Mouse (Mus musculus): Measurements from ENCODE around the gene Card10. TPM values are rescaled to one million over a fixed set of nuclear protein-coding genes. Genes with fewer than 3 reads are reported as not detected.

The Card10 gene
- total RNA-seq, 2 experiments from 2014 or later, result 3.9 to 4.2 TPM

DNA sequence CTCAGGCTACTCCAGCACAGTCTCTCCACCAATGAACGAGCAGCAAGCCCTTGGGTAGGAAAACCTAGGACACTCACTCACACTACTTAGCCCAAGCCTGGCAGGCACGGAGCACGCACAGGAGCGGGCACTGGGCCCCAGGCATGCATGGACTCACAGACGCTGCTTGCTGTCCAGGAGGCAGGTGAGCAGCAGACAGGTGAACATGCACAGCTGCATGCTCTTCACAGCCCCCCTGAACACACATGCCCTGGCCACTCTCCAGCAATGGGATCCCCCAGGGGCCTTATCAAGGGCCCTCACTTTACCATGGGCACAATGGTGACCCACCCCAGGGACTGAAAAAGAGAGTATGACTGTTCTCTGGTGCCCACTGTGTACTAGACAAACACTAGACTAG, 23.2 kb downstream of the Card10 start:
- DNase-seq (ENCODE audit: low spot score in 2 of 2), result no peak
- intact Hi-C loops (cut with DNase I), result no loop called here

DNA sequence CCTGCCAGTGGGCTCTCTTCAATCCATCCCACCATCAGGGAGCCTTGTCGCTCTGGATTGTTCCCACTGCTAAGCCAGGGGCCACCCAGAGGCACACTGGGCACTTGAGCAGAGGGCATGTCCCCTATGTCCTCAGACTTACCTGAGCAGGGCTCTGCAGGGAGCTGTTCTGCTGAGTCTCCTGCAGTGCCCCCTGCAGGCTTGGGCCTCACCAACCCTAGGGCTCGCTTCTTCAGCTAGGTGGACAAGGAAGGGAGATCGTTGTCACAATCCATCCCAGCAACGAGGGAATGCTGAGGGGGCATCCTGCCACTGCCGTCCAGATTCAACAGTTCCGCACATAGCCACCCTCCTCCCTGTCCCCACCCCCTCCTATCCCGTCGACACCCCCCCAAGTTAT, 23.6 kb downstream of the Card10 start:
- intact Hi-C loops (cut with DNase I), result no loop called here
- DNase-seq (ENCODE audit: low spot score in 2 of 2), result no peak

DNA sequence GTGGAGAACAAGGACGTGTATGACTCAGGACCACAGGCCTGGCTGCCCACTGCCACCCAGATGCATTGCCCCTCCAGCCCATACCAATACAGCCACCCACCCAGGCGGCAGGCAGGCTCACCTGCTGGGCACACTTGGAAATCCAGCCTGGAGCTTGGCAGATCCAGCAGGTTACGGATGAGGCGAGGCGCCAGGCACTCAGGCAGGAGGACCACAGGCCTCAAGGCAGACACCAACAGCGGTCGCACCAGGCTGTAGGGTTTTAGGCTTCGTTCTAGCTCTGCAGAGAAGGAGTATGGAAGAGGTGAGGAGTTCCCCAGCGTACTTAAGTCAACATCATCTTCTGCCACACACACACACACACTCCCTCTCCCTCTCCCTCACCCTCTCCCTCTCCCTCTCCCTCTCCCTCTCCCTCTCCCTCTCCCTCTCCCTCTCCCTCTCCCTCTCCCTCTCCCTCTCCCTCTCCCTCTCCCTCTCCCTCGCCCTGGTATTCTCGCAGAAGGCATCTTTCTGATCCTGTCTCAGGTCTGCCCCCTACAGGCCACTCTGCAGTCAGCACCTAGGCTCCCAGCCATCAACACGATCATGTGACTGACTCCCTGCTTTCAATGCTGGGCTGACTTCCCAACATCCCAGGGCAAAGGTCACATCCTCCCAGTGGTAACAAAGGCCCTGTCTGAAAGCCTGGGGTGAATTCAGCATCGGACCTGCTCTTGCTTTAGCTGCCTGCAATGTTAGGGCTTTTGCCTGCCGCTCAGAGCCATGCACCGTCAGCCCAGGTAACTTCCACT, 24.6 kb downstream of the Card10 start:
- peak; percentile 87 to 91 for DNase-seq (ENCODE audit: low spot score in 2 of 2)
- intact Hi-C loops (cut with DNase I), result no loop called here

DNA sequence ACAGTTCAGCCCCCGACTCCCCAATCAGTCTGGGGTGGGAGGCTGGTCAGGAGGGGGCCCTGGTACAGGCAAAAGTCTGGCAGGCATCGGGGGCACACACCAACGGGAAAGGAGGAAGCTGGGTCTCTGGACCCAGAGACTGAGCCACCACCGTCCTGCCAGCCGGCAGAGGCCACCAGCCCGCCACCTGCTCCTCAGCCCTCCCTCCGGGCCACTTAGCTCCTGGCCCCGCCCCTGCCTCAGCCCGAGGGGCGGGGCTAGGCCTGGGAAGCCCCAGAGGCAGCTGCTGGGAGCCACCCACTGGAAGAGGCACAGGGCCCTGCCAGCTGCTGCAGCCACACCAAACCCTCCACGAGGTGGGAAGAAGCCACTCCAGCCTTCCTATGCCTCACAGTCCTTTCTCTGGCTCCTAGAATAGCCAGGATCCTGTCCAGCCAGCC, 29.5 kb downstream of the Card10 start, which contains the start of gene Mfng:
Gene Mfng (minus strand): TSS at position 186 of the 440 bp plus-strand sequence.
- DNase-seq (ENCODE audit: low spot score in 2 of 2), result peak; percentile 30 to 46
- intact Hi-C loops (cut with DNase I), result no loop called here

DNA sequence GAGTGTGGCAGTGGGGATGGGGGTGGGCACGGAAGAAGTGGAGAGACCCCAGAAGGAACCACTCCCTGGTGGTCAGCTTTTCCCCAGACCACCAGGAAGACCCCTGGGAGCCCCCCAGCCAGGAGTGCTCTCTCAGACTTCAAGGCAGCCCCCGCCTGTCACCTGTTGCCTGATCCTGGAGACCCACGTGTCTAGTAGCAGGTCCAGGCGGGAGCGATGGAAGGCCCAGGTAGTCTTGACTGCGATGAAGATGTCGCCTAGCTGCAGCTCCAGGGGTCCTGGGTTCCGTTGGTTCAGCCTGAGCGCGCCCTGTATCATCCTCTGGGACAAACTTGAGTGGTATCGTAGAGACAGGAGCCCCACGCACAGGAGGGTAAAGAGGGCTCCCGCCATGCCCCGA, 30.0 kb downstream of the Card10 start:
- no peak for DNase-seq (ENCODE audit: low spot score in 2 of 2)
- intact Hi-C loops (cut with DNase I), result no loop called here

DNA sequence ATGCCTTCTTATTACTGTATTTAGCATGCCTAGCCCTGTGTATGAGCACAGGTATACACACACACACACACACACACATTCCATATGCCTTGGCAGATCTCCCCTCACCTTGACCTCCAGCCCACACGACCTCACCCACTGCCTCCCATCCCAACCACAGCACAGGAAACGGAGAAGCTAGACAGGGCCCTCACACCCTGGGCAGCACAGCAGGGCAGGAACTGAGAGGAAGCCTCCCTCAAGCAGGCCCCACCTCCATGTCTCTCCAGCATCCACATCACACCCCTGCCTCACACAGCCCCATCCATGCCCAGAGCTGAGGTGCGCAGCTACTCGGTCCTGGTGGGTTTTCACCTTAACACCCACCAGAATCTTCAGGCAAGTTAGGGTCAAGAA, 30.5 kb downstream of the Card10 start:
- intact Hi-C loops (cut with DNase I), result no loop called here
- no peak for DNase-seq (ENCODE audit: low spot score in 2 of 2)

DNA sequence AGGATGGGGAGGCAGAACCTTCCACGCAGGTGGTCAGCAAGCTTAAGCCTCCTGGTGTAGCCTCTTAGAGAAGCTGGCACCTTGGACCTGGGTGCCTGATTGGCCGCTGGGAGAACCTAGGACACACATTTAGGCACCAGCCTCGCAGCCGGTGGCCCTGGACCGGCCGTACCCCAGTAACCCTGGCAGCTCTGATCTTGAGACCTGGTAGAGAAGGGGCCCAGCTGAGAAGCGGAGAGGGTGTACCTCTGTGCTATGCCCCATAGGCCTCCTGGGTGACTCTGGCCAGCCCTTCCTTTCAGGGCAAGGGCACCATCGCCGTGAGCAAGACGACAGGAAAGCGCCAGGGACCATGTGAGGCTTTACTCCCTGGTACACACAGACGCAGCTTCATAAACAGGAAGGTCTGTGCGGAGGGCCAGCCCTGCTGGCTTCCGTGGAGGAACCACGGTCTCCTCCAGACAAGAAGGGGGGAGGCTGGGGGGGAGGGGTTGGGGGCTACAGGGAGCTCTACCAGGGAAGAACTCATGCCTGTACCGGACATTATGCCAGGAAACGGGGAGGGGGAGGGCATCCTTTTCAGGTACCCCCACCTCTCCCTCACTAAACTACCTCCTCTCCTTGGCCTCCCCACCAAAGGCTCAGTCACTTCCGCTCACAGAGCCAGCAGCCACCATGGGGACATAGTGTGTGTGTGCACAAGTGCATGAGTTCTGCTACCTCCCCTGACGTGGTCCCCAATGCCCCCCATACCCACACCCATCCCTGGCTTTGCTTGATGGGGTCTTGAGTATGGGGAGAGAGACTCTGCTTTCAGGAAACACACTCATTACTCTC, 31.1 kb downstream of the Card10 start:
- peak in 1 of 2 experiments; percentile 24 for DNase-seq (ENCODE audit: low spot score in 2 of 2)
- intact Hi-C loops (cut with DNase I), result no loop called here

DNA sequence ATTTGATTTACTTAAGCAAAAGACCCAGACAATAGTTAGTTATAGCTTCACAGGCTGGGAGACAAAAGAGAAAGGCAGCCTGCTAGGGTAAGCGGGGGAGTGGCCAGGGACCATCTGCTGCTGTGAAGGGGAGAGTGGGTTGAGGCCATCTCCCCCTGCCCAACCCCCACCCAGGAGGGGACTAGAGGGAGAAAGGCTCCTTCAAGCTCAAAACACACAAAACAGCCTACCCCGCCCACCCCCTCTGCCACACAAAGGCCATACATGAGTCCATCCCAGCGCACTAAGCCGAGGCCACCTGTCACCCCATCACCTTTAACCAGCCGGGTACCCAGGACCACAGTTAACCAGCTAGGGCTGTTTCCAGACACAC, 31.9 kb downstream of the Card10 start:
- no peak for DNase-seq (ENCODE audit: low spot score in 2 of 2)
- intact Hi-C loops (cut with DNase I), result no loop called here

DNA sequence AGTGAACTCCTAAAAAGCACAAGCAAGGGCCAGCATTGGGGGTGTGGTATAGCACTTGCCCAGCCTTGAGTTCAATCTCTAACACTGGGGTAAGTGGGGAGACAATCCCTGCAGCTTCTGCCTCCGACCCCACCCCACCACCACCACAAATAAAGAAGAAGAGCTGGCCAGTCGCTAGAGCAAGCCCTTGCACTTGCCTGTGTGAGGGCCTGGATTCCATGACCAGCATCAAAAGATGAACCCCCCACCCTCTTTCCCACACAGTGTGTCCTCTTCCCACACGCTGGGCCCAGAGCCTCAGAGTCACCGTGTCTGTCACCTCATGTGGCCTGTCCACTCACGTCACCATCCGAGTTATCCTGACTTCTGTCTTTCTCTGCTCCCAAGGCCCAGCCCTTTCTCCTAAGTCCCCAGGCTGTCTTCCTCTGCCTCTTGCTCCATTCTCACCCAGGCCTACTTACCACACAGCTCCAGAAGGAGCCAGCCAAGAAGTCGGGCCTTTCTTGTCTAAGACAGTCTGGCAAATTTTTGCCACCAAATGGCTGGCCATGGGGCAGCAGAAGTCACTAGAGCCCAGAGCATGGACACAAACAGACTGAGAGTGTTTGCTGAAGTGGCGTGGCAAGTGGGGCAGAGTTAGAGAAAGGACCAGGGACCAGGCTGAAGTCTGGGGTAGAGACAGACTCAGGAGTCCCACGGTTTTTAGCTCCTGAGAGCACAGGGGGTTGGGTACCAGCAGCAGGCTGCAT, 32.4 kb downstream of the Card10 start:
- intact Hi-C loops (cut with DNase I), result no loop called here
- no peak for DNase-seq (ENCODE audit: low spot score in 2 of 2)

DNA sequence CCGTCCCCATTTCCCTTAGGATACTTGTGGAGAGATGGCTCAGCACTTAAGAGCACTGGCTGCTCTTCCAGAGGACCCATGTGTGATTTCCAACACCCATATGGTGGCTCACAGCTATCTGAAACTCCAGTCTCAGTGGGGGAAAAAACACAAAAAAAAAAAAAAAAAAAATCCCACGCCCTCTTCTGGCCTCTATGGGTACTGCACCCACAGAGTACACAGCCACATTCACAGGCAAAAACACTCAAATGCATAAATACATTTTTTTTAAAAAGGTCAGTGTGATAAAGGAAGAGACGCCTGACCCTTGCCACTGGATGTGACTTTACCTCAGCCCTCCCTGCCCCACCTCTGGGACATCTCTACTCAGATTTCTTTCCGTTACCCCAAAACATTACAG, 33.8 kb downstream of the Card10 start:
- no peak for DNase-seq (ENCODE audit: low spot score in 2 of 2)
- intact Hi-C loops (cut with DNase I), result no loop called here

DNA sequence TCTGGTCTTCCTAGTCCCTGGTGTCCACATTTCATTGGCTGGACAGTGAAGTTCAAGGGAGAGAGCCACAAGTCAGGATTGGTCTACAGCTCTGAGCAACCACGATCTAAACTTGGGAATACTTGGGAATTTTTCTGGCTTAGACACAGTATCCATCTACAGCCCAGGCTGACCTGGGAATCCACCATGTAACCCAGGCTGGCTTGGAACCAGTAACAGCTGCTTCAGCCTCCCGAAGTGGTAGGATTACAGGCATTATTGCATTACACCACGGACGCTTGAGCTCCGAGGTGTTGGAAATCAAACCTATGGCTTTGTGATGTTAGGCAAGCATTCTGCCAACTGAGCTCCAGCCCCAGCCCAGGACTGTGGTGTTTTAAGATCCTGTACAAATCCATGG, 39.1 kb downstream of the Card10 start:
- DNase-seq (ENCODE audit: low spot score in 2 of 2), result no peak
- intact Hi-C loops (cut with DNase I), result no loop called here

DNA sequence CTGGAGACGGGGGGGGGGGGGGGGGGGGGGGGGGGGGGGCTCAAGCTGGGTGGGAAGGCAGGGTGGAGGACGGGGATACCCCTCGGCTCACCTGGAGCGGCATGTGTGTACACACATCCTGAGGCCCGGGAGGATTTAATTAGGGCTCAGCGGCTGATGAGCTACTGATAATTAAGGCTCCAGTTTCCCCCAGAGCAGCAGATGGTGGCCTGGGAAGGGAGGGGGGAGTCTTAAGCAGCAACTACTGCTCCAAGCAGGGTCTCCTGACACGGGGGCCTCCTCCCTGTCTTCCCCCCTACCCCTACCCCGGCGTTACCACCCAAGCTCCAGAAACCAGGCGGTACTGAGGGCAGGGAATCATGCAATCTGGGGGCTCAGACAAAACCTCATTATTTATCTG, 39.6 kb downstream of the Card10 start:
- intact Hi-C loops (cut with DNase I), result no loop called here
- DNase-seq (ENCODE audit: low spot score in 2 of 2), result no peak

DNA sequence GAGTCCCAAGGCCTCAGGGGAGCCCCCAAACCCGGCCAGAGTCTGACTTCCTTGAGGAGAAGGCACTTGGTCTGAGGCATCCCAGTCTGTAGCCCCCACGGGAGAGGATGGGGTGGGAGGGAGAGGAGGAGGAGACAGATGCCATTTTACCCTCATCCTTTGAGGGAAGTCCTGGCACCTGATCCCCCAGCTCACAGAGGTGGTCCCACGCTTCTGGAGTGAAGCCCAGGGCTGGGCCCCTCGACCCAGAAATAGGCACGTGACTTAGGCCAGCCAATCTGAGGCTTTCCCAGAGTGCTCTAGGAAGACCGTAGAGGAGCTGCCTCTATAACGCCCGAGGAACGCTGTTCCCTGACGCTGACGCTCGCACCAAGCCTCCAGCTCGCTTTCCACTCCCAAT, 41.7 kb downstream of the Card10 start:
- DNase-seq (ENCODE audit: low spot score in 2 of 2), result no peak
- intact Hi-C loops (cut with DNase I), result no loop called here

DNA sequence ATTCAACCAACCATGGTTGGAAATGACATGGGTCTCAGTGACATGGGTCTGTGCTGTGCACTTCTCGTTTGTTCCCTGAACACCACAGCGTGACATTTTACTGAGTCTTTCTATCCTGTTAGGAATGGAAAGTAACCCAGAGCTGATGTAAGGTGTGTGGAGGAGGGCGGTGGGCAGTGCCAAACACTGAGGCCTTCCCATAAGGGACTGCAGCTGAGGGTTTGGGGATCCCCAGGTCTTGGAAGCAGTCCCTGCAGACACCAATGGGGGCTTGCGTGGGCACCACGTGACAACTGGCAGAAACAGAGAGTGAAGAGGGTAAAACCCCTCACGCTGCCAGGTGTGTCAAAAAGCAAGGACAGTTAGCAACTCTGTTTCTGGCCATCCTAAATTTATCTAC, 44.7 kb downstream of the Card10 start:
- DNase-seq (ENCODE audit: low spot score in 2 of 2), result no peak
- intact Hi-C loops (cut with DNase I), result no loop called here

DNA sequence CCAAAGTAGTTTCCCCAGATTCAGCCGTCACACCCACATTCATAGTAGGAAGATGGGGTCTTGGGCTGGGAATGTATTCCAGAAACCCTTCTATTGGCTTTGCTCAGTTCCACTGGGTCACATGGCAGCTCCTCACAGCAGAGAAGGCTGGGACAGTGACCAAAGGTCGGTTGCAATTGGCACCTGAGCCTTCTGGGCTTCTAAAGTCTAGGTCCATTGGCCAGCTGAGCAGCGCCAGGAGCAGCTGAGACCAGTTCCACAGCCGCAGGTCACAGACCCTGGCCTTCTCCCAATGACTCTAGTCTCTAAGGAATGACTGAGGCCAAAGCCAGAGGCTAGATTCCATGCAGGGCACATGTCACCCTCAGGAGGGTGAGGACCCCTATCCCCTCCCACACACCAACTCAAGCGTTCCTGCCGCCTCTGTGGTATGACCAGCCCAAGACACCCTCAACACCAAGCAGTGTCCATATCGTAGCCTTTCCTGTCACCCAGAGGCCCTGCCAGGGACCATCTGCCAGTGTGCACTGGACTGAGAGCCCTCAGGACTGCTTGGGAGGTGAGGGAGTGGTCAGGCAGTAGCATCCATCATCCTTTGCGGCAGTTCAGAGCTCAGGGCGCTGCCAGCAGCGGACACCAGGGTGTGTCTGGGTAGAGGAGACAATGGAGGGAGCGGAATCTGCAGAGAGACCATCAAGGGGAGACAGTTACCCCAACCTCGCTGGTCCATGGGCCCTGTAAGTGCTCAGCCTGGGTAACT, 46.7 kb downstream of the Card10 start:
- intact Hi-C loops (cut with DNase I), result no loop called here
- no peak for DNase-seq (ENCODE audit: low spot score in 2 of 2)

DNA sequence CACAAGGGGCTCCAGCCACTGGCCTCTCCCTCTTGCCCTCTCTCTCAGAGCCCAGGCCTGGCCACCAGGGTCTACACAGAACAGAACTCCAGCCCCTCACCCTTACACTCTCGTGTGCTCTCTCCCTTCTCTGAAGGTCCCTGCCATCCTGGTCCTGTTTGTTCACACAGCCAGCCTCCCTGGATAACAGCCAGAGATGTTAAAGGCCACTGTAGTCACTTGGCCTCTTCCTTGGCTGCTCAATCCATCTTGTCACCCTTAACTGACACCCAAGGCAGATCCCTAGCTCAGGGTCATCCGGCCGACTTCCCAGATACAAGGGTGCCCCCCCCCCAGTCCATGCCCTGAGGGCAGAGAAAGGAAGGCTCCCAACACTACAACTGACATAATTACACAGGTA, 47.6 kb downstream of the Card10 start:
- DNase-seq (ENCODE audit: low spot score in 2 of 2), result no peak
- intact Hi-C loops (cut with DNase I), result no loop called here

DNA sequence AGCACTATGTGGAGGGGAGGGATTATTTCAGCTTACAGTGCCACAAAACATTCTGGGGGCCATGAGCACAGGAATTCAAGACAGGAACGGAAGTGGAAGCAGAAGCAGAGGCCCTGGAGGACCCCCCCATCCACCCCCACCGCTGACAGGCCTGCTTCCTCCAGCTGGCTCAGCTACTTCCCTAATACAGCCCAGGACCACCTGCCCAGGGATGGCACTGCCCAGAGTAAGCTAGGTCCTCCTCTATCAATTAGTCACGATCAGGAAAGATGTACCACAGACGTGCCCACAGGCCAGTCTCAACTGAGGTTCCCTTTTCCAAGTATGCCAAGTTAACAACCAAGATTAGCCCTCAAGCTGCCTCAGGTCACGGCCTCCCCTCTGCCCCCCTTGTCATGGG, 48.7 kb downstream of the Card10 start:
- no peak for DNase-seq (ENCODE audit: low spot score in 2 of 2)
- intact Hi-C loops (cut with DNase I), result no loop called here

DNA sequence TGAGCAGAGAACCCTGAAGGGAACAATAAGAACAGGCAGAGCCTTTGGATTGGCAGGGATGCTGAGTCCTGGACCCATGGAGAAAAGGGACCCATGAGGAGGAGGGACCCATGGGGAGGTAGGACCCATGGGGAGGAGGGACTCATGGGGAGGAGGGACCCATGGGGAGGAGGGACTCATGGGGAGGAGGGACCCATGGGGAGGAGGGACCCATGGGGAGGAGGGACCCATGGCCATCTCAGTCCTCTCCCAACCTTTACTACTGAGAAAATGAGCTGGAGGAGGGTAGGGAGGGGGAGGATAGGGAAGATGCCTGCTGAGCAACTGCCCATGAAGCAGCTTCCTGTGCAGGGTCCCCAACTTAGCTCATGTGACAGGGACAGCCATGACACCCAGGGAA, 49.9 kb downstream of the Card10 start:
- intact Hi-C loops (cut with DNase I), result no loop called here
- DNase-seq (ENCODE audit: low spot score in 2 of 2), result no peak

DNA sequence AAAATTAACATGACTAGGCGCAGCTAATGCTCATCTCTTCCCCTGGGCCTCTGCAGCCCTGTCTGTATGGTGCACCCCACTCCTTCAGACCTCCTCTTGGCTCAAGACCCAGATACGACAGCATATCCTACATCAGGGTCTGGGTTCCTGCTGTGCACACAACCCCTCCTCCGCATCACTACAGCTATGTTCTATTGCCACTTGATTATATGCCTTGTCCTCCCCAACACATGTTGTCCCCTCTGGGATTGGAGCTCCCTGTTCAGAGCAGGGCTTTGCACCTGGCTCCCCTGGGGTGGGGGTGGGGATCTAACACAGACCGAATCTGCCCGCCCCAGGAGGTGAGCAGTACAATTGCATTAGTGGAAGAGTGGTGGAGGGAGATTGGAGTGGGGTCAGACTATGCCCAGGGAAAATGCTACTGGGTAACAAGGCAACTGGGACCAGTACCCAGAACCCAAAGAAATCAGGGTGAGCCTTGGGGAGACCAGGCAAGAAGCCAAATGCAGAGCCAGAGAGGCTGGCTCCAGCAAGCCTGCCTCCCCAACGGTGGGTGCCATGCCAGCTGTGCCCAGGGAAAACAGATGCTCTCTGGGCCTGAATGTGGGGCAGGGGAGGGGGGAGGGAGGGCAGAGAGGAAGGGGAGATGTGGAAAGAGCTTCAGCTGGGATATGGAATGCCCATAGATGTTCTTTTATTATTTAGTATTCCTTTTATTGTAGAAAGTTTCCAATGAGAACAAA, 52.1 kb downstream of the Card10 start:
- intact Hi-C loops (cut with DNase I), result no loop called here
- no peak for DNase-seq (ENCODE audit: low spot score in 2 of 2)

Measured in left cerebral cortex, postnatal 25 days (tissue).